ENCODE assay signal across 12 mouse cellular contexts in the genomic region with DNA sequence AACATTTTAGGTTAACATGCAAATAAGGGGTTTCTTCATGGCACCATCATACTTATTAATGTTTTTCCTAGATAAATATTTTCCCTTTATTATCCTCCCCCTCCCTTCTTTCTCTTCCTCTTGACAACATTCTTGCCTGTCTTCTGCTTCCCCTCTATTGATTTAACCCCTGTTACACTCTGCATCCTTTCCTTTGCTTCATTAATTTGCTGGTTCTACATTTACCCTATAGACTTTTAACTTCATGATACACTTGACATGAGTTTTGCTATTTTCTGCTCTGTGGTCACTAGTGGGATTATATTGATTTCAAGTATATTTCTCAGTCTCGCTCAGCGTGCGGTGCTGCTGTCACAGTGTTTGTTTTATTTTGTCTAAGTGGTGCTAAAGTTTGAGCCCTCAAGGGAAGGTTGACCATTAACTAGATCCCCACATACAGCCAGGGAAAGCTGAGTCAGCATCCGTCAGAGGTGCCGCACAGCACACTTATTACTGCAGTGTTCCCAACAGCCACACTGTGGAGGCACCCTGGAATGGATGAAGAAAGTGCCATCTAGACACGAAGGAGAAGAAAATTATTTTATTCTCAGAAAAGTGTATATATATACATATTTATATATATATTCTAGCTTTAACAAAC.
DNase-seq lines count a peak whose midpoint lies in the region; ATAC-seq lines count a peak whose summit lies in the region.
"Had no signal": no experiment of that assay in that cellular context is flagged by ENCODE, and none has a peak within 500 bp of the region (broad histone marks: within the 10 kb centered on the region; RNA-seq: fewer than 3 reads in every experiment).

No protein-coding gene starts in this region.

- no peaks in the 10 kb centered on the region for H3K9me3 ChIP-seq in hindbrain, embryonic 15.5 days
- no peaks in the 10 kb centered on the region for H3K9me3 ChIP-seq in hindbrain, embryonic 11.5 days (ENCODE audit: control insufficient read depth, low read length)
- H3K9me3 ChIP-seq in forebrain, embryonic 14.5 days (replicated peaks; ENCODE audit: control insufficient read depth, low read length), result no peaks in the 10 kb centered on the region
- H3K9me3 ChIP-seq: embryonic facial prominence, embryonic 12.5 days; hindbrain, embryonic 13.5 days had no signal

- no peak overlapping the region for H3K4me3 ChIP-seq in hindbrain, embryonic 15.5 days
- H3K4me3 ChIP-seq in hindbrain, embryonic 11.5 days (ENCODE audit: low read depth, low read length), result no peak overlapping the region
- H3K4me3 ChIP-seq in forebrain, embryonic 14.5 days (ENCODE audit: low read depth, low read length), result no peak overlapping the region
- H3K4me3 ChIP-seq: embryonic facial prominence, embryonic 12.5 days; hindbrain, embryonic 13.5 days had no signal

- H3K27me3 ChIP-seq in hindbrain, embryonic 15.5 days, result no peaks in the 10 kb centered on the region
- no peaks in the 10 kb centered on the region for H3K27me3 ChIP-seq in hindbrain, embryonic 11.5 days (ENCODE audit: control insufficient read depth, insufficient read depth, low read length)
- H3K27me3 ChIP-seq in forebrain, embryonic 14.5 days (replicated peaks; ENCODE audit: control insufficient read depth, insufficient read depth, low read length), result no peaks in the 10 kb centered on the region
- H3K27me3 ChIP-seq: embryonic facial prominence, embryonic 12.5 days; hindbrain, embryonic 13.5 days had no signal

- H3K27ac ChIP-seq in hindbrain, embryonic 15.5 days (replicated peaks), result no peak overlapping the region
- no peak overlapping the region for H3K27ac ChIP-seq in hindbrain, embryonic 11.5 days (ENCODE audit: low read depth, low read length)
- no peak overlapping the region for H3K27ac ChIP-seq in forebrain, embryonic 14.5 days (ENCODE audit: low read depth, low read length)
- H3K27ac ChIP-seq: embryonic facial prominence, embryonic 12.5 days; hindbrain, embryonic 13.5 days had no signal

- H3K4me2 ChIP-seq in hindbrain, embryonic 15.5 days, result no peak overlapping the region
- no peak overlapping the region for H3K4me2 ChIP-seq in hindbrain, embryonic 11.5 days (replicated peaks; ENCODE audit: low read depth, low read length)
- no peak overlapping the region for H3K4me2 ChIP-seq in forebrain, embryonic 14.5 days (ENCODE audit: low read length)
- H3K4me2 ChIP-seq: embryonic facial prominence, embryonic 12.5 days; heart, embryonic 11.5 days; hindbrain, embryonic 13.5 days had no signal

- H3K9ac ChIP-seq in hindbrain, embryonic 15.5 days, result no peak overlapping the region
- H3K9ac ChIP-seq in hindbrain, embryonic 11.5 days (ENCODE audit: low read depth, low read length), result no peak overlapping the region
- H3K9ac ChIP-seq in forebrain, embryonic 14.5 days (ENCODE audit: low read length), result no peak overlapping the region
- H3K9ac ChIP-seq: embryonic facial prominence, embryonic 12.5 days; hindbrain, embryonic 13.5 days had no signal

- WGBS in hindbrain, embryonic 15.5 days, result 68% methylated on average over 6 of the region's 6 CpGs
- 63% methylated on average over 6 of the region's 6 CpGs for WGBS in hindbrain, embryonic 11.5 days
- WGBS in forebrain, embryonic 14.5 days, result 83% methylated on average over 6 of the region's 6 CpGs

- no peaks in the 10 kb centered on the region for H3K36me3 ChIP-seq in hindbrain, embryonic 15.5 days
- no peaks in the 10 kb centered on the region for H3K36me3 ChIP-seq in hindbrain, embryonic 11.5 days (ENCODE audit: control insufficient read depth, insufficient read depth, low read length)
- H3K36me3 ChIP-seq in forebrain, embryonic 14.5 days (ENCODE audit: control insufficient read depth, insufficient read depth, low read length), result no peaks in the 10 kb centered on the region
- H3K36me3 ChIP-seq: embryonic facial prominence, embryonic 12.5 days; hindbrain, embryonic 13.5 days had no signal

- no peak for DNase-seq in hindbrain, embryonic 11.5 days (ENCODE audit: low spot score)
- DNase-seq in kidney, adult 11 months, result peak; percentile 8
- peak; percentile 22 for DNase-seq in liver
- peak; percentile 33 for DNase-seq in mesoderm, embryonic 11.5 days (ENCODE audit: low read depth, low spot score)
- DNase-seq in gastrocnemius, postnatal 36 days, result no peak
- DNase-seq in forebrain, embryonic 14.5 days (ENCODE audit: low spot score), result no peak
- no peak for DNase-seq in natural killer cell, adult 2 months (ENCODE audit: low spot score in 2 of 2)
- DNase-seq: midbrain, embryonic 14.5 days had no signal

- H3K4me1 ChIP-seq in hindbrain, embryonic 15.5 days (replicated peaks), result no peaks in the 10 kb centered on the region
- no peaks in the 10 kb centered on the region for H3K4me1 ChIP-seq in hindbrain, embryonic 11.5 days (replicated peaks; ENCODE audit: control insufficient read depth, insufficient read depth, low read length)
- no peaks in the 10 kb centered on the region; the same call in 1 of the 2 replicates for H3K4me1 ChIP-seq in forebrain, embryonic 14.5 days (ENCODE audit: control insufficient read depth, insufficient read depth, low read length)
- H3K4me1 ChIP-seq: hindbrain, embryonic 13.5 days had no signal

- ATAC-seq in hindbrain, embryonic 15.5 days (ENCODE audit: low FRiP score, low read depth), result peak; percentile 34; the same call in 1 of the 2 replicates
- no peak for ATAC-seq in hindbrain, embryonic 11.5 days (ENCODE audit: low FRiP score)
- ATAC-seq in forebrain, embryonic 14.5 days, result no peak

- intact Hi-C loops in gastrocnemius, postnatal 36 days (cut with DNase I), result no loop called here

Comparison
In these comparisons a context has a peak if more than half of its experiments do, and no peak if none do; other contexts are left out.
1. DNase-seq: peak in kidney, adult 11 months (single experiment), liver (single experiment) and mesoderm, embryonic 11.5 days (single experiment); none in hindbrain, embryonic 11.5 days (single experiment), gastrocnemius, postnatal 36 days (0 of 2), forebrain, embryonic 14.5 days (single experiment) and natural killer cell, adult 2 months (0 of 2).